Mouse (Mus musculus): ENCODE measurements around the gene Akt3. TPM values are rescaled to one million over a fixed set of nuclear protein-coding genes. Genes with fewer than 3 reads are reported as not detected.

Gene Akt3
- polyA plus RNA-seq, 1 experiment from 2014 or later, result 4.2 TPM

DNA sequence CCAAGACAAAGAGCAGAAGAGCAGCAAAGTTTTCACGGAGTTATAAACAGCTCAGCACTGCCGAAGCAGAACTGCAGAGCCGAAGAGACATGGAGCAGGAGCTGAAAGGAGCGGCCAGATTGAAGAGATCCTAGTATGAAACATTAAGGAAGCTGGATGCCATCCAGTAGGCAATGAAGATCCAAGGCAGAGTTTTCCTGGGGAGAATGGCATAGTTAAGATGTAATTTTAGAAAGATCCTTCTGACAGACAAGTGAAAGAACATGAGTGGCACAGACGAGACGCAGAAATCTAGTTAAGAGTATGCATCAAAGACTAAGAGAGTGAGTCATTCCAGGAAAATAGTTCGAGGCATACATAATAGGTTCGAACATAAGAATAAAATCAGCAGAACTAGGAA is 131.3 kb downstream of the Akt3 start:
- Histone ChIP-seq H3K9me3 (replicated peaks) (no peaks in the 10 kb centered on the region), H3K4me2 (peak overlapping the region; percentile 37), H3K4me3 (no peak overlapping the region), H3K4me1 (replicated peaks) (no peaks in the 10 kb centered on the region), H3K9ac (no peak overlapping the region), H3K27ac (no peak overlapping the region), H3K27me3 (no peaks in the 10 kb centered on the region), H3K36me3 (no peaks in the 10 kb centered on the region)
- no peak for ATAC-seq (replicated peaks; ENCODE audit: insufficient number of reproducible peaks, insufficient read depth, low FRiP score, low read depth)
- 41% methylated on average over 8 of the region's 8 CpGs for WGBS

DNA sequence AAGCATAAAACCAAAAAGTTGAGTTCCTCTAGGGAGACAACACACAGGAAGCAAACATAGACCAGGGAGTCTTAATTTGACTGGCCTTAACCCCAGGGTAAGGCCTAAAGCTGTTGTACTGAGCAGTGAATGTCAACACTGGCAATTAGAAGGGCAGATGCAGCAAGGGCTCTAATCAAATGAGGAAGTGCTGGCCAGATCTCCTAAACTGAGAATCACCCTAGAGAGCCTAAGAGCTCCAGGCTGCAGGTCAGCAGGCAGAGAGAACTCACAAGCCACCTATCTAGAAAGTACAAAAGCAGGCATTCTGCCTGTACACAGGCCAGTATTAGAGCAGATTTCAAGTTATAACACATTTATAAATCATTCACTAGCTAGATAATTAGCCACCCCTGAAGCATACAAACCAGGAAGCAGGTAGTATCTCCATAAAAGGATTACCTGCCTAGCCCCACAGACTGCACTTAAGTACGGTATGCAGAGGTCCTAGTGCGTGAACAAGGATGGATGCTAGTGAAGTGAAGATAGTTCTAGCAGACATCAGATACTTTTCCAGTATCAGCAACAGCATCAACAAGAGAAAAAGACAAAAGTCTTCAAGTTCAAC is 147.2 kb downstream of the Akt3 start:
- no peak for ATAC-seq (replicated peaks; ENCODE audit: insufficient number of reproducible peaks, insufficient read depth, low FRiP score, low read depth)
- H3K9ac ChIP-seq, result no peak overlapping the region
- no peaks in the 10 kb centered on the region for H3K36me3 ChIP-seq
- H3K4me1 ChIP-seq (replicated peaks), result no peaks in the 10 kb centered on the region
- H3K27me3 ChIP-seq, result no peaks in the 10 kb centered on the region
- H3K4me2 ChIP-seq, result no peak overlapping the region
- 63% methylated on average over 2 of the region's 2 CpGs for WGBS
- H3K9me3 ChIP-seq (replicated peaks), result no peaks in the 10 kb centered on the region
- no peak overlapping the region for H3K4me3 ChIP-seq
- no peak overlapping the region for H3K27ac ChIP-seq

DNA sequence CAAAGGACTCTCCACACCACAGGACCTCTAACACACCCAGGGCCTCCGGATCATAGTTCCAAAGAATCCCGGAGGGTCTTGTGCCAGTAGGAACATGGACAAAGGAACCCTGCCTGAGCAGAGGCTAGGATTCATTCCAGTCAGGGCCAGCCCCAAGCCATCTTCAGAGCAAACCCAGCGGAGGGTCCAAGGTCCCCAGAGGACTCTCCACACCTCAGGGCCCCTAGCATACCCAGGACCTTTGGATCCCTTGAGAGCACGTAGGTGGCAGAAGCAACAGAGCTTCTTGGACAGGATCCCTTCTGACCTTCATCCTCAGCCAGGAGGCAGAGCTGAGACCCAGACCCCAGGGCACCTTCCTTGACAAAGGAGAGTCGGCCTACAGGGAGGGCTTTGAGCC is 167.5 kb downstream of the Akt3 start:
- Histone ChIP-seq H3K4me2 (no peak overlapping the region), H3K4me3 (no peak overlapping the region), H3K9ac (no peak overlapping the region), H3K27ac (no peak overlapping the region), H3K27me3 (no peaks in the 10 kb centered on the region), H3K36me3 (no peaks in the 10 kb centered on the region), H3K4me1 (replicated peaks) (no peaks in the 10 kb centered on the region), H3K9me3 (replicated peaks) (no peaks in the 10 kb centered on the region)
- WGBS, result 86% methylated on average over 5 of the region's 5 CpGs
- ATAC-seq (replicated peaks; ENCODE audit: insufficient number of reproducible peaks, insufficient read depth, low FRiP score, low read depth), result no peak

DNA sequence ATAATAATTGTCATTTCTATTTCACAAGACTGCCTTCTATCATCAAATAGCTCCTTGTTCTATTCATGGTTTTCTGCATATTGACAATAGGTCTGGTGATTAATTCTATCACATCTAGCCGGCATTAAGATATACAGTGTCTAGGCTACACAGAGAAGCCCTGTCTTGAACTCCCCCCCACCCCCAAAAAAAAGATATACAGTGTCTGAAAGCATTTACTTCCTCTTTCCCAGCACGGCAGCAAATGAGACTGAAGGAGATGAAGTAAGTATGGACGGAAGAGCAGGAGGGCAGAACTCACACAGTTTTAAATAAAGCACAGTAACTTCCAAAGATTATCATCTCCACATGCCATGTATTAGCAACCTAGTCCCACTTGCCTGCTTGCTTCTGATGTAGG is 168.5 kb downstream of the Akt3 start:
- 49% methylated on average over 3 of the region's 3 CpGs for WGBS
- H3K9ac ChIP-seq, result no peak overlapping the region
- H3K27me3 ChIP-seq, result no peaks in the 10 kb centered on the region
- H3K4me3 ChIP-seq, result no peak overlapping the region
- no peak overlapping the region for H3K4me2 ChIP-seq
- no peaks in the 10 kb centered on the region for H3K4me1 ChIP-seq (replicated peaks)
- no peaks in the 10 kb centered on the region for H3K9me3 ChIP-seq (replicated peaks)
- ATAC-seq (replicated peaks; ENCODE audit: insufficient number of reproducible peaks, insufficient read depth, low FRiP score, low read depth), result no peak
- no peak overlapping the region for H3K27ac ChIP-seq
- H3K36me3 ChIP-seq, result no peaks in the 10 kb centered on the region

DNA sequence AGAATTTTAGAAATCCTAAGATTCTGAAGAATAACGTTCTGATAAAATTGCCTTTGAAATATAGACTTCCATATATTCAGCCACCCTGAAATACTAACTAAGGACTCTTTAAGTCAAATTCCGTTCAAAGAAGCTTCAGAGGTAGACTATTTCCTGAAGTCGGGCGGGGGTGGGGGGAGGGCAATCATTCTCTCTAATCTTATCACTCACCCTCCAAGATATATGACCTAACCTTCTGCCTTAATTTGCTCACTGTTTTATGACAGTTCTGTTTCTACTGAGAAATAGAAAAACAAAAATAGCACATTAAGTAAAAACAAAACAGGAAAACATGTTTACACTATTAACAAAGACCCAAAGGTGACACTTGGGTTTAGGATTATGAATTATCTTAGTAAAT is 169.0 kb downstream of the Akt3 start:
- H3K4me2 ChIP-seq, result no peak overlapping the region
- H3K9me3 ChIP-seq (replicated peaks), result no peaks in the 10 kb centered on the region
- ATAC-seq (replicated peaks; ENCODE audit: insufficient number of reproducible peaks, insufficient read depth, low FRiP score, low read depth), result no peak
- H3K36me3 ChIP-seq, result no peaks in the 10 kb centered on the region
- H3K27ac ChIP-seq, result no peak overlapping the region
- H3K27me3 ChIP-seq, result no peaks in the 10 kb centered on the region
- no peak overlapping the region for H3K4me3 ChIP-seq
- no peak overlapping the region for H3K9ac ChIP-seq
- WGBS, result 68% methylated on average over 4 of the region's 4 CpGs
- H3K4me1 ChIP-seq (replicated peaks), result no peaks in the 10 kb centered on the region

DNA sequence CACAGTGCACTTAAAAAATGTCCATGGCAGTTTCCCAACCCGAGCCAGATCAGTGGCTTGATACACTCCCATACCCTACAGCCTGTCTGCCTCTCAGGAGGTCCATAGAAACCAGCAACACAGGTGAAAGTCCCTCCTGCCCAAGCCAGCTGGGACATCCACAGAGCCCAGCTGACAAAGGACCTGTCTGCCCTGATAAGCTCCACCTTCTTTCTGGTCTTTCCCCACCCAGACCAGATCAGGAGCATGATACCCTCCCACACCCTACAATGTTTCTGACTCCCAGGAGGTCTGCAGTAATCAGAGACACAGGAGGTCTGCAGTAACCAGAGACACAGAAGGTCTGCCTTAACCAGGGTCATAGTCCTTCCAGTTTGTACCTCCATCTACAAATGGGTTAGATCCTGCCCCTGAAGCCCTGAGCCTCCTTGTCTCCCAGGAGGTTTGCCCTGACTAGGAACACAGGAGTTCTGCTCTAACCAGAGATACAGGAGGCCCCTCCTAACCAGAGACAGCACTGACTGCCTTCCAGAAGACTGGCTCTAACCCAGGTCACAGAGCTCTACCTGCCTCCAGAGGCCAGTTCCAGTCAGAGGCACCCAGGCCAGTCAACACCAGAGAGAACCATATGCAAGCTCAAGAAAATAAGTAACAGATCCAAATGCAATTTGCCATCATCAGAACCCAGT is 175.9 kb downstream of the Akt3 start:
- no peak overlapping the region for H3K4me2 ChIP-seq
- H3K4me1 ChIP-seq (replicated peaks), result no peaks in the 10 kb centered on the region
- H3K9ac ChIP-seq, result no peak overlapping the region
- 85% methylated on average over 1 of the region's 1 CpGs for WGBS
- ATAC-seq (replicated peaks; ENCODE audit: insufficient number of reproducible peaks, insufficient read depth, low FRiP score, low read depth), result 0 out of 2 replicates have a peak, but pooled peaks have one; percentile 43
- no peaks in the 10 kb centered on the region for H3K27me3 ChIP-seq
- H3K4me3 ChIP-seq, result no peak overlapping the region
- no peak overlapping the region for H3K27ac ChIP-seq
- H3K36me3 ChIP-seq, result no peaks in the 10 kb centered on the region
- H3K9me3 ChIP-seq (replicated peaks), result no peaks in the 10 kb centered on the region

DNA sequence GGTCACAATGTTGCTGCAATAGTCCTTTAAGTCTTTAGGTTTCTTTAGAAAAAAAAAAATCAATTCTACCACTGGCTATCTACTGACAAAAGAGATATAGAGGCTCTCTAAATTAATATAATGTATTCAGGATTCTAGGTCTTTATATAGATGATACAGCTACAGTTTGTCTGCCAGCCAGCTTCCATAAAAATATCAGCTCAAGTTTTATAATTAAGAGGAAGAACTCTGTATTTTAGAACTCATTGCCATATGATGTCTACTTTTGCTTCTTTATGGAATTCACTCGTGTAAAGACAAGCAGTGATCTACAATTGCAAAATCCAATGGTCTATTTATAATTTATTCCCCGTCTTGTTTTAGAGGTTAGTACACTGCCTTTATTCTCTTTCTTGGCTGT is 188.8 kb downstream of the Akt3 start:
- no peaks in the 10 kb centered on the region for H3K27me3 ChIP-seq
- no peak overlapping the region for H3K27ac ChIP-seq
- no peak overlapping the region for H3K4me2 ChIP-seq
- H3K9ac ChIP-seq, result no peak overlapping the region
- H3K4me1 ChIP-seq (replicated peaks), result no peaks in the 10 kb centered on the region
- no peaks in the 10 kb centered on the region for H3K36me3 ChIP-seq
- H3K9me3 ChIP-seq (replicated peaks), result no peaks in the 10 kb centered on the region
- ATAC-seq (replicated peaks; ENCODE audit: insufficient number of reproducible peaks, insufficient read depth, low FRiP score, low read depth), result no peak
- 84% methylated on average over 2 of the region's 2 CpGs for WGBS
- no peak overlapping the region for H3K4me3 ChIP-seq

DNA sequence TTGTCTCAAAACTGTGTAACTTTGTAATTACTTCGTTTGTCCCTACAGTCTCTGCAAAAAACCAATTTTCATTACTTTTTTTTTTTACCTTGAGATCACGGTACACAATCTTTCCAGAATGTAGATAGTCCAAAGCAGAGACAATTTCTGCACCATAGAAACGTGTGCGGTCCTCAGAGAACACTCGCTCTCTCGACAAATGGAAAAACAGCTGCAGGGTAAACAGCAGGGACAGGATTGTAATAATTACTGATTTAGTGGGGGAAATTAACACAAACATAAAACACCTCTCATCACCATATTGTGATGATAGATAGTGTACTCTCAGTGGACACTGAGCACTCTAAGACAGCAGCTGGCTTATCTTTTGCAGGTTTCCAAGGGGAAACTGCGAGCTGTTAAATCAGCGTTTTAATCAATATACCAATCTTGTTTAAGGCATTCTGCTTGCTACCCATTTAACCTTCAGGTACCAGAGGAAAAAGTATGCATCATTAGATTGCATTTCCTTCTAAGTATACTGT is 190.8 kb downstream of the Akt3 start:
- no peak overlapping the region for H3K4me3 ChIP-seq
- no peaks in the 10 kb centered on the region for H3K36me3 ChIP-seq
- 83% methylated on average over 8 of the region's 8 CpGs for WGBS
- no peak overlapping the region for H3K4me2 ChIP-seq
- no peak overlapping the region for H3K27ac ChIP-seq
- no peak for ATAC-seq (replicated peaks; ENCODE audit: insufficient number of reproducible peaks, insufficient read depth, low FRiP score, low read depth)
- no peak overlapping the region for H3K9ac ChIP-seq
- H3K4me1 ChIP-seq (replicated peaks), result no peaks in the 10 kb centered on the region
- H3K9me3 ChIP-seq (replicated peaks), result no peaks in the 10 kb centered on the region
- H3K27me3 ChIP-seq, result no peaks in the 10 kb centered on the region

DNA sequence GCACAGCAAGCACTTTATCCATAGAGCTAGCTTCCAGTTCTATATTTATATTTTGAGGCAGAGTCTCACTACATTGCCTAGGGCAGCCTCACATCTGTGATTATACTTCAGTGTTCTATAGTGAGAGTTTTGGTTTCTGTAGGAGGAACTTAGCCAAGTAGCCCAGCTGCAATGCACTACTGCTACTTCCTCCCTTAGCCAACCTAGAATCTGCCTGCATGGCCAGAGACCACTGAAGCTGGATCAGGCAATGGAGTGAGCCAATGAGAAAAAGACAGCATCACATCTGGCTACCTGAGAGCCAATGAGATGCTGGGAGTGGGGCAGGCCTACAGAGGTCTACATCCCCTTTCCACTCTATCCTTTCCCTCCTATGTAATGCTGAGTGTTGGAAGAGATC is 192.3 kb downstream of the Akt3 start:
- Histone ChIP-seq H3K4me1 (replicated peaks) (no peaks in the 10 kb centered on the region), H3K27me3 (no peaks in the 10 kb centered on the region), H3K4me2 (no peak overlapping the region), H3K27ac (no peak overlapping the region), H3K9me3 (replicated peaks) (no peaks in the 10 kb centered on the region), H3K36me3 (no peaks in the 10 kb centered on the region), H3K9ac (no peak overlapping the region), H3K4me3 (no peak overlapping the region)
- ATAC-seq (replicated peaks; ENCODE audit: insufficient number of reproducible peaks, insufficient read depth, low FRiP score, low read depth), result no peak

DNA sequence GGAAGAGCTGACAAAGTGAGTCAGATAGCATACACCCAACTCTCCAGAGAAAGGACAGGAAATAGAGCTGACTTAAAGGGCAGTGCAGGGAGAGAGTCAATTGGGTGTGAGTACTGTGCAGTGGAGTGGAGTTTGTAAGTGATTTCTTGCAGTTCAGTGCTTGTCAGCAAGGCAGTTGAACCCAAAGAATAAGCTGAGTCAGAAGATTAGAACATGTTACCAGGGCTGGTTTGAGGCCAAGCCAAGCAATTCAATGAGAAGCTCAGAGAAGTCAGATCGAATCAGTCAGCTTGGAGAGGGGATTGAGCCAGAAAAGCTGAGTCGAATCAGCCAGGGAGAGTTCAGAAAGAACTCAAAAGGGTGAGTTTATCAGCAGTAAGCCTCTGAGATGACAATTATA is 196.2 kb downstream of the Akt3 start:
- WGBS, result 63% methylated on average over 2 of the region's 2 CpGs
- Histone ChIP-seq H3K9ac (no peak overlapping the region), H3K4me3 (no peak overlapping the region), H3K27ac (no peak overlapping the region), H3K4me1 (replicated peaks) (peaks cover 4% of the 10 kb centered on the region; the same call in 1 of the 2 replicates), H3K36me3 (no peaks in the 10 kb centered on the region), H3K27me3 (no peaks in the 10 kb centered on the region), H3K4me2 (no peak overlapping the region), H3K9me3 (replicated peaks) (no peaks in the 10 kb centered on the region)
- no peak for ATAC-seq (replicated peaks; ENCODE audit: insufficient number of reproducible peaks, insufficient read depth, low FRiP score, low read depth)

DNA sequence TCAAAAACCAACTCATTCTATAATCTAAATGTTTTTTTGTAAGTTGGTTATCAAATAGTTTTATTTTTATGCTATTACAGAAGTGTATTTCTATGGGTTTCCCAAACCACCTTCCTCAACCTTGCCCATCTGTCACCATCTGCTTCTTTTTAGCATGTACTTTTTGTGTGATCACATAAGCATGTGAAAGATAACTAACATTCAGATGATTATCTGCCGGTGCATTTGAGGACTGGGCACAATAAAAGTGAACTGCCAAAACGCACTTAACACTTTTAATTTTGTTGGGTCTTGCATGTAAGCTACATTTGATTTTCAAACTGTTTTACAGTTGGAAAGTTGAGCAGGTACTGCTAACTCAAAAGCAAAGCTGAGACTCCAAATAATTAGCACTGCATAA is 203.1 kb downstream of the Akt3 start:
- no peak for ATAC-seq (replicated peaks; ENCODE audit: insufficient number of reproducible peaks, insufficient read depth, low FRiP score, low read depth)
- no peaks in the 10 kb centered on the region for H3K27me3 ChIP-seq

More for the DNA sequence above, 203.1 kb downstream of the Akt3 start:
- WGBS, result 74% methylated on average over 2 of the region's 2 CpGs
- no peaks in the 10 kb centered on the region for H3K9me3 ChIP-seq (replicated peaks)
- H3K27ac ChIP-seq, result no peak overlapping the region
- H3K4me1 ChIP-seq (replicated peaks), result peaks cover 4% of the 10 kb centered on the region; the same call in 1 of the 2 replicates
- no peaks in the 10 kb centered on the region for H3K36me3 ChIP-seq
- H3K4me2 ChIP-seq, result no peak overlapping the region
- no peak overlapping the region for H3K4me3 ChIP-seq
- H3K9ac ChIP-seq, result no peak overlapping the region
